Mouse (Mus musculus): ENCODE data around the gene Snd1.

- TF ChIP-seq MAFK (IDR thresholded peaks at IDR 0.05; ENCODE audit: insufficient read depth, low read depth, low read length) (no peak), CHD2 (IDR thresholded peaks at IDR 0.05; ENCODE audit: low read depth, low read length) (no peak), HCFC1 (IDR thresholded peaks at IDR 0.05; ENCODE audit: borderline replicate concordance, insufficient read depth, low read length) (no peak)
Observed at GRCm38 (mm10) chr6:28860450-28860849, 385.5 kb downstream of the Snd1 start.
